8 mouse cellular contexts compared by ENCODE assay signal in genomic region chr11:49848080-49848815, GRCm38 (mm10). TPM values are rescaled to one million over a fixed set of nuclear protein-coding genes. Genes with fewer than 3 reads are reported as not detected.
A peak's percentile ranks its signal among the peaks of the same experiment; 100 is the strongest.
DNase-seq lines count a peak whose midpoint lies in the region; ATAC-seq and TF ChIP-seq lines count a peak whose summit lies in the region.

No protein-coding gene starts in this region.

- DNase-seq in thymus, postnatal 14 days, result peak; percentile 23
- DNase-seq in thymus, adult 2 months, result no peak
- DNase-seq in induced T-regulatory cell, adult 2 months (ENCODE audit: low read depth), result peak; percentile 36
- no peak for DNase-seq in liver, postnatal 0 days
- DNase-seq in embryo, embryonic 11 days, result no peak
- no peak for DNase-seq in gastrocnemius, postnatal 36 days

- no peak for TF ChIP-seq CTCF in thymus, adult 2 months (IDR thresholded peaks at IDR 0.05; ENCODE audit: borderline replicate concordance, control insufficient read depth, extremely low read depth, insufficient read depth, low read length, poor library complexity)
- no peak for TF ChIP-seq CTCF in embryonic fibroblast, embryonic 13.5 days (IDR thresholded peaks at IDR 0.05; ENCODE audit: borderline replicate concordance, insufficient read depth, low read length)
- no peak for TF ChIP-seq CTCF in liver, postnatal 0 days (IDR thresholded peaks at IDR 0.05; ENCODE audit: low read depth)

- peak; percentile 49; the same call in 1 of the 2 replicates for TF ChIP-seq EP300 in liver, postnatal 0 days (IDR thresholded peaks at IDR 0.05; ENCODE audit: low read depth)

- H3K4me3 ChIP-seq in thymus, adult 2 months (ENCODE audit: control insufficient read depth, insufficient read depth, low read length), result no peak overlapping the region
- H3K4me3 ChIP-seq in embryonic fibroblast, embryonic 13.5 days (ENCODE audit: insufficient read depth, low read length), result peak overlapping the region; percentile 14
- peak overlapping the region; percentile 95 for H3K4me3 ChIP-seq in liver, postnatal 0 days (ENCODE audit: low read depth, low read length)

- 75% methylated on average over 4 of the region's 4 CpGs for WGBS in thymus, adult 2 months
- 47% methylated on average over 4 of the region's 4 CpGs for WGBS in liver, postnatal 0 days (ENCODE audit: insufficient replicate concordance)

- no peaks in the 10 kb centered on the region for H3K9me3 ChIP-seq in liver, postnatal 0 days (ENCODE audit: low read length)

- H3K27ac ChIP-seq in thymus, adult 2 months (ENCODE audit: control insufficient read depth, insufficient read depth, low read length), result no peak overlapping the region
- H3K27ac ChIP-seq in embryonic fibroblast, embryonic 13.5 days (ENCODE audit: insufficient read depth, low read length), result no peak overlapping the region
- H3K27ac ChIP-seq in liver, postnatal 0 days (ENCODE audit: low read depth), result peak overlapping the region; percentile 90

- peak overlapping the region; percentile 95 for H3K9ac ChIP-seq in liver, postnatal 0 days (replicated peaks)

- intact Hi-C loops in gastrocnemius, postnatal 36 days (cut with DNase I), result loop anchor here (5.0 kb wide), 1 partner anchor 196 kb away; no protein-coding TSS in a partner anchor

- no peak for TF ChIP-seq POLR2A in thymus, adult 2 months (IDR thresholded peaks at IDR 0.05; ENCODE audit: control insufficient read depth, extremely low read depth, insufficient read depth, low read length, poor library complexity)
- no peak for TF ChIP-seq POLR2A in embryonic fibroblast, embryonic 13.5 days (IDR thresholded peaks at IDR 0.05; ENCODE audit: low read depth, low read length)

- H3K4me2 ChIP-seq in liver, postnatal 0 days (ENCODE audit: low read depth, low read length), result peak overlapping the region; percentile 95

- H3K36me3 ChIP-seq in thymus, adult 2 months (ENCODE audit: control insufficient read depth, insufficient read depth, low read length), result no peaks in the 10 kb centered on the region
- peaks cover 3% of the 10 kb centered on the region; the same call in 1 of the 2 replicates for H3K36me3 ChIP-seq in liver, postnatal 0 days (replicated peaks; ENCODE audit: insufficient read depth, low read length)

- peaks cover 18% of the 10 kb centered on the region for H3K4me1 ChIP-seq in thymus, adult 2 months (replicated peaks; ENCODE audit: control insufficient read depth, insufficient read depth, low read length)
- no peaks in the 10 kb centered on the region for H3K4me1 ChIP-seq in embryonic fibroblast, embryonic 13.5 days (ENCODE audit: control insufficient read depth, insufficient read depth, low read length)
- H3K4me1 ChIP-seq in liver, postnatal 0 days (ENCODE audit: insufficient read depth), result peaks cover 18% of the 10 kb centered on the region

- H3K27me3 ChIP-seq in thymus, adult 2 months (ENCODE audit: control insufficient read depth, insufficient read depth, low read length), result no peaks in the 10 kb centered on the region
- no peaks in the 10 kb centered on the region for H3K27me3 ChIP-seq in liver, postnatal 0 days (ENCODE audit: insufficient read depth, low read length)

- no peak for ATAC-seq in liver, postnatal 0 days
- ATAC-seq in erythroid progenitor cell, adult 5-6 weeks (replicated peaks; ENCODE audit: low FRiP score, poor library complexity, severe bottlenecking), result no peak

RNA-seq across cellular contexts. Expression of gene Mapk9, which starts 1.7 kb away (rescaled TPM):
- polyA plus RNA-seq in thymus, adult 2 months (2012; rRNA removed), result 30.1 and 34.9 TPM in 2 replicates
- polyA plus RNA-seq in embryonic fibroblast, embryonic 13.5 days (2011; ENCODE audit: insufficient read length, low read depth, missing spikeins), result 62.5 and 68.5 TPM in 2 replicates
- 20.9 and 22.3 TPM in 2 replicates for polyA plus RNA-seq in liver, postnatal 0 days (2015; fragmentation: Nextera tagmentation; extraction: Ambion mirVana)
- 10 to 100 TPM; 43.5 to 49.9 TPM for total RNA-seq in gastrocnemius, postnatal 36 days (2021)
- 18.9 and 21.6 TPM in 2 replicates for total RNA-seq in erythroid progenitor cell, adult 5-6 weeks (2015; ENCODE audit: low replicate concordance)
- 19.4 and 27.6 TPM in 2 replicates for total RNA-seq in erythroid progenitor cell, adult 5-6 weeks (2017; ENCODE audit: low replicate concordance)

RNA-seq across cellular contexts. Expression of gene Rasgef1c, which starts 53.4 kb away (rescaled TPM):
- polyA plus RNA-seq in thymus, adult 2 months (2012; rRNA removed), result 0.11 and 0.13 TPM in 2 replicates
- polyA plus RNA-seq in embryonic fibroblast, embryonic 13.5 days (2011; ENCODE audit: insufficient read length, low read depth, missing spikeins), result not detected in 2 replicates
- not detected in 2 replicates for polyA plus RNA-seq in liver, postnatal 0 days (2015; fragmentation: Nextera tagmentation; extraction: Ambion mirVana)
- total RNA-seq in gastrocnemius, postnatal 36 days (2021), result under 1 TPM; 0.26 to 0.44 TPM
- total RNA-seq in erythroid progenitor cell, adult 5-6 weeks (2015; ENCODE audit: low replicate concordance), result not detected in 2 replicates
- 0.64 TPM in 1 of 2 replicates, not detected in the other for total RNA-seq in erythroid progenitor cell, adult 5-6 weeks (2017; ENCODE audit: low replicate concordance)

RNA-seq across cellular contexts. Expression of gene Gfpt2, which starts 54.3 kb away (rescaled TPM):
- polyA plus RNA-seq in thymus, adult 2 months (2012; rRNA removed), result 2.8 and 4.4 TPM in 2 replicates
- 13.9 and 14.5 TPM in 2 replicates for polyA plus RNA-seq in embryonic fibroblast, embryonic 13.5 days (2011; ENCODE audit: insufficient read length, low read depth, missing spikeins)
- 0.65 and 0.81 TPM in 2 replicates for polyA plus RNA-seq in liver, postnatal 0 days (2015; fragmentation: Nextera tagmentation; extraction: Ambion mirVana)
- total RNA-seq in gastrocnemius, postnatal 36 days (2021), result 1 to 10 TPM; 5.7 to 6.2 TPM
- total RNA-seq in erythroid progenitor cell, adult 5-6 weeks (2015; ENCODE audit: low replicate concordance), result 0.72 TPM in 1 of 2 replicates, not detected in the other
- not detected in 2 replicates for total RNA-seq in erythroid progenitor cell, adult 5-6 weeks (2017; ENCODE audit: low replicate concordance)

Comparison
In these comparisons a context has a peak if more than half of its experiments do, and no peak if none do; other contexts are left out.
1. DNase-seq: peak in thymus, postnatal 14 days (single experiment) and induced T-regulatory cell, adult 2 months (single experiment); none in thymus, adult 2 months (single experiment), liver, postnatal 0 days (single experiment), embryo, embryonic 11 days (single experiment) and gastrocnemius, postnatal 36 days (0 of 2).